Mouse (Mus musculus) frontal cortex, postnatal 10 days (tissue): ENCODE measurements at regions not wholly inside any gene's neighbourhood (a gene's known extent, or its start where the extent isn't known, plus 50 kb on each side); places are given as distances from the start of the nearest gene placed in this dataset.
"Not testable (repeated sequence)": the region's sequence is repeated elsewhere in the genome, so short reads cannot be mapped to it uniquely, and the experiment has no call there.

Source experiments
- DNase-seq, 2 experiments: peaks; one replicate each; pipeline ENCODE4 v3.0.0; 2022; ENCODE audit warnings: low spot score in 2 of 2, mixed read lengths in 1 of 2

DNA sequence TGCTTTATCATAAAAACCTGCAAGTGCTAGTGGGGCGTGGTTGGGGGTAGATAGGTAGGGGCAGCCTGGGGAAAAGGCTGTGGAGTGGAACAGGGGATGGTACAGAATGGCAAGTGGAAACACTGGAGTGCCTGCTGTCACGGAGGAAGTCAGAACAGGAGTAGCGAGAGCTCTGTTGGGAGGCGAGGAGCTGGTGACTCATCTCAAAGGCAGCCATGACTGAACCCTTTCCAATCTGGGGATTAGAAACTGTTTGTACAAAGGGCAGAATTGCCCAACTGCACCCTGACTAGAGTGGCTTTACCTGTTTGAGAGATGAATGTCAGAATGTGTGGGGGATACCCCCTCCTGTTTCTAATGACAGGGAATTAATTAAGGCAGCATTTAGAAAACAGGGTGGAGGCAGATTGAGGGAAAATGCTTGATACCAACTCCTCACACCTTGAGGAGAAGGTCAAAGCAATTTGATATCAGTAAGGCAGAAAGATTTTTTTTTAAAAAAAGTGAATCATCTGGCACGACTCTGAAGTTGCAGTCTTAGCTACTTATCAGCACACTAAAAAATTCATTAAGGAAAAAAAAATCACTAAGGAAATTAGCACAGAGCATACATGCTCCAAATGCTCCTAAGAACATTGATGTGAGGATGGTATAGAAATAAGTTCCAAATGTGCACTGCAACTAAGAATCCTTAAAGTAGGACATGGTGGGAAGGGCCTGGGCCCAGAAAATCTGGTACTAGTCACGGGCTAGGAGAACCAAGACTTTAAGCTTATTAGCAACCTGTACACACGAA lies 54.7 kb upstream of the Usp25 start:
- DNase-seq, result no peak

DNA sequence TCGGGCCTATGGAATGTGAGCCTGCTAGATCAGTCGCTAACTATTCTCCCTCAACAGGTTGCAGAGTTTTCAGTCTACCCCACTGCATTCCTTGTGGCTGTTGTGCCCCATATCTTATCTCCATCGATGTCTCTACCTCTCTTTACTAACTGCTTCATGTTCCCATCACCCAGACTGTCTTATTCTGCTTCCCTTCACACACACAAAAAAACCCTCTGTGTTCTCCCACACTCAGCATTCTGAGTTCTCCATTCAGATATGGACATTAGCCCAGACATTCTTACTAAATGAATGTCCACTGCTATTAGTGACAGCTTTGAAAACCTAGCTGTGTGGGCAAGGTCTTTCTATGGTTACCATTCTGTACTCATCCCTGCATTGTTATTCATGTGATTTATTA lies 56.0 kb upstream of the Usp25 start:
- DNase-seq, result no peak

DNA sequence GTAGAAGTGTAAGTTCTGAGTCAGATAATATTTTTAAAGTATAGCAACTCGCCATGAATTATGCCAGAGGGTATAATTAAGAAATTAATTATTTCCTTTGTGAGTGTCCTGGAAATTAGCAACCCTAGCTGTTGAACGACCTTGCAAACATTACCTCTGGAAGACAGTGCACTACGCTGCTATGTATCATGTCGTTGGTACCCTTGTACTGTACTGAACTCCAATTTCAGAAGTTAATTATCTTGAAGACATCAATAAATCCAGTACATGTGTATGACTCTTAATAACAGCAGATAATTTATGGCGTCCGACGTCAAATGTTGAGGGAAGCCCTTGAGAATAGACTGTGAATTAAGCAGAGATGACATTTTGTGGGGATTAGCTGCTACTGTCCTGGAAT lies 56.4 kb upstream of the Usp25 start:
- no peak for DNase-seq

DNA sequence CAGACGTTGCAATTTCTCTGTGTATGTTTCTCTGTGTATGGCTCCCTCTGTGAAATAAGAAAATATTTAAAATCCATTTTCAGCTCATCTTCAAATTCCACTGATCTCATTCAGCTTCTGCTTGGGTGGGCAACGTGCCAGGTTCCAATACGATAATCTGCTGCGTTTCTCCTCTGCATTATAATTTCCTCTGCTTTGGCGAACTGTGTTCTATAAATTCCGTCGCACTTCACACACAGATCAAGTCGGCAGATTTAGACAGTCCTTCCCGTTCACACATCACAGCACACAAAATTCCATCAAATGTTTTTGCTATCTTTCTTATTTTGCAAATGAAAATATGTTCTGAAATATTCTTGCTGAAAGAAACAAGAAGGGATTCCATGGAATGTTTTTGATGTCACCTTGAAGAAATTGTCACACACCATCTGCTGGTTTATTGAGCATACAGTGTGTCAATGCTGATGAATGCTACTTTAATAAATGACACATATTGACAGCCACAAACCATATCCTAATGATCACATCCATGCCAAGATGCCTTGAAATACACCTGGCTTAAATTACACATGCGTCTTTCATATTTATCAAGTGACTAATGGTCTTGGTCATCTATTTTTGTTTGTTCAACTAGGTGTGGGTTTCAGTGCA lies 62.5 kb upstream of the Usp25 start:
- DNase-seq, result peak; percentile 37 to 54

DNA sequence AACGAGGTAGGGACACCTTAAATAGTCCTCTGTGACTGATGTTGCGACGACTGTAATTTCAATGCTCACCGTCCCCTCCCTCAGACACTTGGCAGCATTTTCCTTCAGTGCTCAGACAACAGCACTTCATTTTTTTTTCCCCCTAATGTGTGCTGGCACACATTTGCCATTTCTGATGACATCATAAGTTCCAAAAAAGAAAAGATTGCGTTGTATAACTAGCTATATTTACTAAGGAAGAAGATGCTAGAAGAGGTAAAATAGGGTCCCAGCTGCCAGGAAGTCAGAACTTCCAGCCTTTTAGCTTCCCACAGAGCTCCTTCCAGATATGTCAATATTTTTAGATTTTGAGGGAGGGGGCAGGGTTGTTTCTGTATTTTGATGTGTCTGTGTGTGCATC lies 66.5 kb upstream of the Usp25 start:
- no peak for DNase-seq

DNA sequence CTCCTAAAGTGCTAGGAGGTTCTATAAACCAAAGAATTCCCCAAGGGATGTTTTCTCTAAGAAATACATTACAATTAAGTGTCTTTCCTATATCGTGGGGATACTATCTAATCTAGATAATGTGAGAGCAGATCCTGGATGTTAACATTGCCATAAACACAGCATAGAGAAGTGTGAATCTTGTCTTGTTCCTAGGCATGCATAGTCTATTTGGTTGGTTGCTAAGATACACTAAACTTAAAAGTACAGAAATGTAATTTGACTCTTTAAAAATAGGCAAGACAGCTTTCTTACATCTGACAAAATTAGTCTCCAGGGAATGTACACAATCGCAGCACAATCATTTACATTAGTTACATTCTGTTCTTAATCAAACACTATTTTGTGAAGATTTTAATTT lies 75.4 kb upstream of the Usp25 start:
- no peak for DNase-seq

DNA sequence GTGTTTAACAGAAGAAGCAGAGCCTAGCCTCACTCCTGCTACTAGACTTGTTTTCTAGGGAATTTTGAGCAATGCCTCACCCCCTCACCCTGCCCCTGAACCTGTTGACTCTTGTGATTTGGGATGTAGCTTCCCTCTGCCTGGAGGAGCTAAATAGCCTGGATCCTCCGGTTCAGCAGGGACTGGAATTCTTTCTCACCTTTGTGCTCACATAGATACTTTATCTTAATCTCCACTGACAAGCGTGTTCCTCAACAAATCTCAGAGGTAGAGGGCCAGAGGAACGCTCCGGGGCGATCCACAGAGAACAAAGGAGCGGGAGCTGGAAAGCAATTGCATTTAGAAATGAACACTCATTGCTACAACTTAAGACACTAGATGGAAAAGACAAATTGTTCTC lies 85.6 kb upstream of the Usp25 start:
- no peak for DNase-seq

DNA sequence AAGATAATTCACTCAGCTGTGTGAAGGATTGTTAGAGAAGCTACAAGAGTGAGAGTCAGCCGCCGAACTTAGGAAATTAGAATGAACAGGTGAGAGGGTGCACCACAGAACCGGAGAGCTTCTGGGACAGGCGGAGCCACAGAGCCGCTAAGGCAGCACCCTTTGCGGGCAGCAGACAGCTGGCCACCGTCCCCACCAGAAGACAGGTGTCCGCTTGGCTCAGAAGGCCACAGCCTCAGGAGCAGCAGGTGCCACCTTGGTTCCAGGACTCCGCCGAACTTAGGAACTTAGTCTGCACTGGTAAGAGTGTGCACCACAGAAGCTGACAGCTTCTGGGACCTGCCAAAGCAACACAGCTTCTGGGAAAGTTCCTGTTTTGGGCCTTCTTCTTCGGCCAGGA lies 93.4 kb upstream of the Usp25 start:
- DNase-seq, result not testable (repeated sequence)

DNA sequence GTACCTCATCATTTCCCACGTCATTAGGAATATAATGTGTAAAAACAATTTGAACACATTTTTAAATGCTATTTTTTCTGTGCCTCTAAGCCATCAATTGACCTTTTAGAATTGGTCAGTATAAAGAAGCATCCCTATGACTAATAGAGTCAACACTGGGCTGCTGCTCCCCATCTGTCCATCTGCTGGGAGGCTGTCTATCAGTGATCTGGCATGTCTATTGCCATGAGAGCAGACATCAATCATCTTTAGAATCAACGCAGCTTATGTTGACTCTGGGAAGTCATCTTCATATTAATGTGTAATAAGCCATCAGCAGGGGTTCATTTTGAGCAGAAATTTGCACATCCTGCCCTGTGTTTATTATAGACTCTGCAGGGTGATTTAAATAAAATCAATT lies 94.9 kb upstream of the Usp25 start:
- no peak for DNase-seq

DNA sequence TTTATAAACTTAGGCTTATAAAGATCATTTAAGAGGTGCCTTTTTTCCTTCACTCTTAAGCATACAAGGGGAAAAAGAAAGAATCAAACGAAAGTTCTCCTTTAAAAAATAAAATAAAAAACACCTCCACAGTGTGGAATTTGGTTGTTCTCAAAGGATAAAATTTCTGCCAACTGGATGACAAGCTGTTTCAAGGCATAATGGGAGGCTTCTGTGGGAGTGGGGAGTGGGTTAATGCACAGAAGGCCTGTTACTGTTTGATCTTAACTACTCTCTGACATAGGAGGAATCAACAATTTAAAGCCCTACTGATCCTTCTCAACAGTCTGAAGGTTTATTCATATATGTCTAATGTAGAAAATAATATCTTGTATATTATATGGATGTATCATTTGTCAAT lies 99.2 kb upstream of the Usp25 start:
- no peak for DNase-seq

DNA sequence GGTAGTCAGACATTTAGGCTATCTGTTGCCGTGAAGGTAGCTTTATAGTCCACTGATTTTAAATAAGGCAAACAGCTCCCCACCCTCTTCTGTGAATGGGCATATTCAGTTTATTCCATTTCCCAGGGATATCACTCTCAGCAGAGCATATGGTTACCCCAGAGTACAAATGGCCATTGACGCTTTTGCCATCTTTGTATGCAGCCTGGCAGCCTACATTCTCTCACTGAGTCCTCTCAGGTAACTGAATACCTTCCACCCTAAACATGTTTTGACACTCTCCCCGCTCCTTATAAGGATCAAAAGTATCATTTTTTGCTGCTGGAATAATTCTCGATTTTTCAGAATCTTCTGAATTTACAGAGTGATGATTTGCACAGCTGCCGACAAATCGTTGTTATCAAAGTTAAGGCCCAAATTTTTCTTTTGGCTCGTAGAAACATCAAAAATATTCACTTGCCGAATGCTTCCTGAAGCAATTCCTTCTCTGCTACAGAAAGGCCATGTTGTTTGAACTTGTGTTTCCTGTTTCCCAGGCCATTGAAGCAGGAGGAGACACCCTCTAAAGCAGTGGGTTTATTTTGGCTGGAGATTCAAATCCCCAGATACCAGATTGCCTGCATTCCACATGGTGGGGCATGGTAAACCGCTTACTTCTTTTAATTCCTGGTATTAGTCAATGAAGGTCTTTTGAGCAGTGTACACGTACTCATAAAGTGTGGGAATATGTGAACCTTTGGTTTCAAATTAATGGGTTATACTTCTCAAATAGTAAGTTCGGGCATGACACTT lies 108.1 kb upstream of the Usp25 start:
- DNase-seq, result no peak

DNA sequence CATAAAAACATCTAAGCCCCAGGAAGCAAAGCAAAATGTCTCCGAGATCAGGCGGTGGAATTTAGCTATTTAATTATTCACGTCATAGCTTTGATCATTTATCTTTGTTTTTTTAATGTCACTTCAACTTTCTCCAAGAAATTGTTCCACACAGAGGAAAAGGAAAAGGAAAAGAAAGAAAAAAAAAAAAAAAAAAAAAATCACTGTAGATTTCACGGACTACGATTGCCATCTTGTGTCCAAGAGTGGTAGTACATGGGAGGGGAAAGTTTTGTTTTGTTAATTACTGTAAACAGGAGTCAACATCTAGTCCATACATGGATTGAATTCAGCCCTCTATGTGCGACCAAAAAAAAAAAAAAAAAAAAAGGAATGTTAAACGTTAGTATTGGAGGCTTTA lies 114.4 kb upstream of the Usp25 start:
- peak in 1 of 2 experiments; percentile 14 for DNase-seq

DNA sequence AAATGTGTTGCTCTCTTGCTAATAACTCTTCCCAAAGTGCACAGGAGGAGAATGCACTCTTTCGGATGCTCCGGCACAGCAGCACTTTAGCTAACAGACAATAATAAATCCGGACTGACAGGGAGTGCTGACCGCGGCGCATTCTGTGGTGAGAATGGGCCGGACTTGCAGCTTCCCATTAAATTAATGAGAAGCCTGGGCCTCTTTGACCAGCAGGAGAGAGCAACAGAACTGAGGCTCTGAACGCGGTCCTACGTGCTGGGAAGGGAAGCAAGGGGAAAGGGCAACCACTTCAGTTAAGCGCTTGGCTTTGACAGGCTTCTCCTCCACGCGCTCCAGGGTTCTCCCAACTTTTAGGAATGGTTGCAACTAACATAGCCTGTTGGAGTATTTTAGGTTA lies 117.2 kb upstream of the Usp25 start:
- no peak for DNase-seq

DNA sequence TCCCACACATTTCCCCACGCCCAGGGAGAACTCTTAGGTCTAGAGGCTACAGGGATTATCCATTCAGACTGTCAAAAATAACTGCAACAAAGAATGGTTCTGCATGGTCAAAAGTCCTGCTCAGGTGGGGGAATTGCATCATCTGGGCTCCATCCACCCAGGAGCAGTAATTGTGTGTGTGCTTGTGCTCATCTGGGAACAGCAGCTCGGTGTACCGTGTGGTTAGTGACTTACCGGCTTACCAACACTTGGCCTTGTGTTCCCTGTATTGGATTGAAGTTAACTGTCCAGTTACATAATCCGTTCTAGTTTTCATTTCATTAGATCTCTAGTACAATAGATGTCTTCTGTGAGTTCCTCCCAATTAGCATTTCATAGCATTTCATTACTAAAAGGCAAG lies 117.7 kb upstream of the Usp25 start:
- DNase-seq, result no peak

DNA sequence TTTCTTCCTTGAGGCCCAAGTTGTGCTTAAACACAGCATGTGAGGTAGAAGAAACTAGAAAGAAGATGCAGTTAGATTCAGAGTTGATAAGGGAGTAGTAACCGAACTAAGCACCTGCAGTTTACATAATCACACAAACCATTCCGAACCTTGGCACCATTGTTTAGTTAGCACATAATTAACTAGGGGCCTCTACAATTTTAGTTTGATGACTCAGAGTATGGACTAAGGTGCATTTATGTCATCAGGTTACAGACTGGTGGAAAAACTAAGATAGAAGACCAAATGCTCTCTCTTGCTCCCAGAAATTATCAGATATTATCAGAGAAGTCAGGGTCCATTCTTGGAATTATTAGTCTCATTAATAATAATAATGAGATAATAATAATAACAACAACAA lies 134.9 kb upstream of the Usp25 start:
- DNase-seq, result no peak

DNA sequence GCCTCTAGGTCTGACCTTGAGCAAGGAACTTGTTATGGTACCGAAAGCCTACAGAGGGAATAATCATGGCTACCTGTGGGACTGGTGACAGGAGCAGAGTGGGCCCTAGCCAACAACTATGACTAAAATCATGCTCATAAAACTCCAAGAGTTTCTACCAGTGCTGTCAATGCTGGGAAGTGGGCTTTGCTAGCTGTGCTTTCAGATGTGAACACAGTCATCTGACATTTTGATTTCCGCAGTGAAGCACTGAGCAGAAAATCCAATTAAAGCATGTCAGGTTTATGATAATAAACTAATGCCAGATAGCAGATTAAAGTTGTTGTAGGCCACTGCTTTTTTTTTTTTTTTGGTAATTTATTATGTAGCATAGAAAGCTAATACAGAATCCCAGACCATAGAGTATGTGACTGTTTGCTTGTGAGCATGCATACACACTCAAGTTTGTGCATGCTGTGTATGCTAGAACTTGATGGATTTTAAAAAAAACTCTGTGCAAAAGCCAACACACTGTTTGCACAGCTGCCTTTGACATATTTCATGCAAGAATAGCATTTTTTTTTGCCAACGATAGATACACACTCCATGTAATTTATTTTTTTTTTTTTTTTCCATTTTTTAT lies 138.0 kb upstream of the Usp25 start:
- no peak for DNase-seq

DNA sequence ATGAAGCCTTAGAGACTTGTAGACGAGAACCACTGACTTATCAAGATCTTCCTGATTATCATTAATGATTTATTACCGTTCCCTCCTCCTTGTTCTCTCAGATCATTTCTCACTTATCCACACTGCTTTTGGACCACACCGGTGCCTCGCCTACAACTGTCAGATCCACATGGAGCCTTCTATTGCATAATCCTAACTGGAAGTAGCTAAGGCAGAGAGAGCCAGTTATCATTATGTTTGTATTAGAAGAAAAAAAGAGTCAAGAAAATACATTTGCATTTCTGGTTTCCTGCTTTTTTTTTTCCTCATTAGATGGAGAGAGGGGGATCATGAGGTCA lies 147.1 kb upstream of the Usp25 start:
- DNase-seq, result no peak

DNA sequence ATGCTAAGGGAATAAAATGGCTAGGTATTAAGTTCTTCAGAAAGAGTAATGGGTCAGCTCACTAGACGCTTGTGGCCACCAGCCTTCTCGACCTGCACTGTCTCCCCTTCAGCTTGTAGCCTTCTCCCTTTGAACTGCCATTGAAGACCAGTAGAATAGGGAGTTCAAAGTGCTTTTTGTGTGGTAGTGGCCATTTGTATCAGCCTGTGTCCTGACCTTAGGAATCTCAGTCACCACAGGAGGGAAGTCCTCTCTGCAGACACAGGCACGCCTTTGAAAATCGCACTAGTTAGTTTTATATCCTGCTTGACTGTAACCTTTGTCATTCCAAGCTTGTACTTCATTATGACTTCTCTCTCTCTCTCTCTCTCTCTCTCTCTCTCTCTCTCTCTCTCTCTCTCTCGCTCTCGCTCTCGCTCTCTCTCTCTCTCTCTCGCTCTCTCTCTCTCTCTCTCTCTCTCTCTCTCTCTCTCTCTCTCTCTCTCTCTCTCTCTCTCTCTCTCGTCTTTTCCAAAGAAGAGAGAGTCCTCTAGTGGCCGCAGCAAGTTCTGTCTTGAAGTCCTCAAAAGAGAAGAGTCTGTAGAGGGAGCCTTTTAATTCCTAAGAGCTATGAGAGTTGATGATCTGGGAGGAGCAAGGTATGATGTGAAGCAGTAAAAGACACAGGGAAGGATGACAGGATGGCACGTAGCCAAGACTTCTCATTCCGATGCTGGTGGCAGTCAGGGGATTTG lies 147.6 kb upstream of the Usp25 start:
- peak; percentile 26 to 39 for DNase-seq

DNA sequence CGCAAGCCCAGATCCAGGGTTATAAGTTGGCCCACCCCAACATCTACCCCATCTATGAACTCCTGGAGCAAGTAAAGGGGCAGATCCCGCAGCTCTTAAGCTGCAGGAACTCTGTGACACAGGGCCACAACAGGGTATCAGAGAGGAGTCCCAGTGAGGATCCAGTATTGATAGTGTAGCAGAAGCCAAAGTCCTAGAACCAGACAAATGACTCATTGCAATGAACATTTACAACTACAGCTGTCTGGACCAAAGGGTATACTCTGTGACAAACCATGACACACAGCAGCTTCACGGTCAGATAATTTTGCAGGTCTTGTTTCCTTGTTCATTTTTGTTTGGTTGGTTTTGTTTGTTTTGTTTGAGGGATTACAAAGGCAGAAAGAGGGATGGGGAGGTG lies 149.1 kb upstream of the Usp25 start:
- no peak for DNase-seq

DNA sequence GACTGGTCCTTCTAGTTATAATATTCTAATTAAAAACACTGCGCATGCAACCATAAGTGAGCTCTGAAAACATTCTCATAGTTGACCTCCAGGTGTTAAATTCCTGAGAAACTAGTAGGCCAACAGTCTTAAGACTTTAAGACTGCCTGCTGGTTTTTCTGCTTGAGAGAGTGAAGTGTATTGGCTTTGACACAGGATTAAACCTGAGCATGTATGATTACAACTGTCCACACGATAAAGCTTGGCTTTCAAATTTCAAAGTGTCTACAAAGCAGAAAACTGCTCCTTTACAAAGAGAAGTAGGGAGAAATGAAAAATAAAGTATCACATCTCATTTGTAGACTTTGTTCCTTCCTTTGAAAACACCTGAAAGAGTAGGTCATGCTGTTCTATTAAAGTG lies 157.7 kb upstream of the Usp25 start:
- DNase-seq, result no peak

DNA sequence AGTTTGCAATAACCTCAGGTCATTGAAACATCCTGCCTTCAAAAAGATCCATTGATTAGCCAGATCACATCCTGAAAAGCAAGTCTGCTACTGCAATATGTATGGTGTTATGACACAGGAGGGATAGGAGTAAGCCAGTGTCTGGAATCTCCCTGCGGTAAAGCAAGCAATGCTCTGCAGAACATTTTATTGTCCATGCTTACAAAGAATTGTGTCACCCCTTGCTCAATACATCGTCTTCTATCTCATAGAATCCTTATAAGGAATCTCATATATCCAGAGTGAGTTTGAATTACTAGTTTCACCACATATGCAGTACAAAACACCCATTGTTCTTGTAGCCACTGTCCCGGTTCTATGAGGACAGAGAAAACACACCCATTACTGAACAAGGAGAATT lies 162.1 kb upstream of the Usp25 start:
- no peak for DNase-seq

DNA sequence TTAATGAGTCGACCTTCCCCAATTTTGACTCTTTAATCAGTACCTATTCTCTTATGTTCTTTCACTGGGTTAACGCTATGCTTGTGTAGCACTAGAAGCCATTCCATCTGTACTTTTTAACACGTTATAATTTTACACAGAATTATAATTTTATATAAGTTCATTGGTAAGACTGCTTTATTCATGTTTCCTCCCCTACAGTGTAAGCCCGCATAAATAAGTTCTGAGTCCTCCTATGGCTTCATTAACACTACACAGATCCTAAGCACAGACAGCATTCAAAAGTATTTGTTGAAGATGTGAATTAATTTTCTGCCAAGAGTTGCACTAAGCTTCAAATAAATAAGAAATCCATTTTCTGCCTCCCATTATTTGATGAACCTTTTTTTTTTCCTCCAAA lies 176.1 kb upstream of the Usp25 start:
- no peak for DNase-seq
